Mouse (Mus musculus) heart, embryonic 11.5 days (tissue): ENCODE measurements at regions not wholly inside any gene's neighbourhood (a gene's known extent, or its start where the extent isn't known, plus 50 kb on each side); places are given as distances from the start of the nearest gene placed in this dataset.

ENCODE experiments used
- ATAC-seq: fragments of 200-750 bp; cut with Nextera tagmentation; replicated peaks from 2 replicates; pipeline ENCODE4 v1.8.0; 2017; ENCODE audit warnings: moderate library complexity; ENCODE audit not compliant: insufficient number of reproducible peaks, low FRiP score, low TSS enrichment
- H3K27ac ChIP-seq: fragments of 300-500 bp; sonication (generic); 2 replicates; pipeline ENCODE4 v1.5.1; 2014; ENCODE audit warnings: mild to moderate bottlenecking, low read depth, low read length
- H3K27me3 ChIP-seq: fragments of 300-500 bp; sonication (generic); 2 replicates; pipeline ENCODE4 v1.6.1; 2014; ENCODE audit warnings: mild to moderate bottlenecking, low read length, mixed read lengths; ENCODE audit not compliant: control insufficient read depth, insufficient read depth
- H3K36me3 ChIP-seq: fragments of 300-500 bp; sonication (generic); 2 replicates; pipeline ENCODE4 v1.6.1; 2014; ENCODE audit warnings: mild to moderate bottlenecking, low read length, moderate library complexity, mixed read lengths; ENCODE audit not compliant: control insufficient read depth, insufficient read depth
- H3K4me1 ChIP-seq: fragments of 300-500 bp; sonication (generic); 2 replicates; pipeline ENCODE4 v1.6.1; 2014; ENCODE audit warnings: low read length; ENCODE audit not compliant: control insufficient read depth, insufficient read depth
- H3K4me2 ChIP-seq: fragments of 300-500 bp; sonication (generic); 2 replicates; pipeline ENCODE4 v1.6.1; 2014; ENCODE audit warnings: mild to moderate bottlenecking, moderate library complexity
- H3K4me3 ChIP-seq: fragments of 300-500 bp; sonication (generic); 2 replicates; pipeline ENCODE4 v1.5.1; 2014; ENCODE audit warnings: low read depth, low read length
- H3K9ac ChIP-seq: fragments of 300-500 bp; sonication (generic); 2 replicates; pipeline ENCODE4 v1.6.1; 2014; ENCODE audit warnings: mild to moderate bottlenecking, low read depth, low read length, moderate library complexity
- H3K9me3 ChIP-seq: fragments of 300-500 bp; sonication (generic); replicated peaks from 2 replicates; pipeline ENCODE4 v1.6.1; 2016; ENCODE audit warnings: low read length; ENCODE audit not compliant: control insufficient read depth
- WGBS: fragments of 180-500 bp; shearing (Covaris S2); extraction: QIAGEN DNeasy Blood & Tissue Kit; methylation state at CpG from one replicate; pipeline ENCODE4 v1.1.7; 2014; ENCODE audit not compliant: insufficient replicate concordance; 5-methylcytosine and 5-hydroxymethylcytosine counted together

- no peak overlapping the region for H3K4me3 ChIP-seq
Measured at GRCm38 (mm10) chr3:51033292-51033691, 191.0 kb upstream of the Noct start.

GRCm38 (mm10) chr3:51036700-51037306, 187.4 kb upstream of the Noct start:
- H3K27me3 ChIP-seq = no peaks in the 10 kb centered on the region
- ATAC-seq = no peak
- WGBS = 49% methylated on average over 17 of the region's 17 CpGs

More at GRCm38 (mm10) chr3:51033292-51033691, 191.0 kb upstream of the Noct start:
- no peaks in the 10 kb centered on the region for H3K9me3 ChIP-seq
- no peak for ATAC-seq
- H3K27ac ChIP-seq = no peak overlapping the region
- H3K4me1 ChIP-seq = no peaks in the 10 kb centered on the region
- WGBS = 81% methylated on average over 2 of the region's 2 CpGs
- H3K4me2 ChIP-seq = no peak overlapping the region
- H3K9ac ChIP-seq = no peak overlapping the region
- H3K27me3 ChIP-seq = no peaks in the 10 kb centered on the region
- H3K36me3 ChIP-seq = no peaks in the 10 kb centered on the region

GRCm38 (mm10) chr3:51042223-51042846, 181.9 kb upstream of the Noct start:
- H3K27ac ChIP-seq = no peak overlapping the region
- ATAC-seq = no peak
- H3K9me3 ChIP-seq = no peaks in the 10 kb centered on the region
- no peaks in the 10 kb centered on the region for H3K4me1 ChIP-seq
- H3K4me3 ChIP-seq = no peak overlapping the region
- H3K36me3 ChIP-seq = no peaks in the 10 kb centered on the region
- H3K27me3 ChIP-seq = no peaks in the 10 kb centered on the region
- peak overlapping the region; percentile 47 for H3K4me2 ChIP-seq
- no peak overlapping the region for H3K9ac ChIP-seq
- 46% methylated on average over 17 of the region's 17 CpGs for WGBS

More at GRCm38 (mm10) chr3:51036700-51037306, 187.4 kb upstream of the Noct start:
- H3K4me2 ChIP-seq = no peak overlapping the region
- no peak overlapping the region for H3K27ac ChIP-seq
- H3K9me3 ChIP-seq = no peaks in the 10 kb centered on the region
- no peaks in the 10 kb centered on the region for H3K36me3 ChIP-seq
- H3K4me3 ChIP-seq = no peak overlapping the region
- no peaks in the 10 kb centered on the region for H3K4me1 ChIP-seq
- no peak overlapping the region for H3K9ac ChIP-seq

GRCm38 (mm10) chr3:51048739-51049138, 175.5 kb upstream of the Noct start:
- Histone ChIP-seq H3K9me3 (peaks cover 5% of the 10 kb centered on the region), H3K9ac (no peak overlapping the region), H3K4me3 (no peak overlapping the region), H3K27me3 (no peaks in the 10 kb centered on the region), H3K36me3 (no peaks in the 10 kb centered on the region), H3K4me2 (no peak overlapping the region), H3K4me1 (no peaks in the 10 kb centered on the region), H3K27ac (no peak overlapping the region)
- 86% methylated on average over 3 of the region's 3 CpGs for WGBS
- no peak for ATAC-seq

- no peak overlapping the region for H3K4me2 ChIP-seq
- H3K27me3 ChIP-seq = no peaks in the 10 kb centered on the region
- H3K36me3 ChIP-seq = no peaks in the 10 kb centered on the region
- WGBS = 89% methylated on average over 1 of the region's 1 CpGs
- H3K4me3 ChIP-seq = no peak overlapping the region
- no peaks in the 10 kb centered on the region for H3K4me1 ChIP-seq
- ATAC-seq = no peak
- H3K9ac ChIP-seq = no peak overlapping the region
- no peak overlapping the region for H3K27ac ChIP-seq
- H3K9me3 ChIP-seq = peaks cover 5% of the 10 kb centered on the region
Measured at GRCm38 (mm10) chr3:51050156-51050555, 174.1 kb upstream of the Noct start.

- Histone ChIP-seq H3K9ac (no peak overlapping the region), H3K4me1 (no peaks in the 10 kb centered on the region), H3K27ac (no peak overlapping the region), H3K27me3 (no peaks in the 10 kb centered on the region), H3K4me3 (no peak overlapping the region), H3K9me3 (peaks cover under 1% of the 10 kb centered on the region; the same call in 1 of the 2 replicates), H3K4me2 (no peak overlapping the region), H3K36me3 (no peaks in the 10 kb centered on the region)
- 88% methylated on average over 8 of the region's 8 CpGs for WGBS
- ATAC-seq = no peak
Measured at GRCm38 (mm10) chr3:51055004-51055403, 169.2 kb upstream of the Noct start.

GRCm38 (mm10) chr3:51064201-51064600, 160.0 kb upstream of the Noct start:
- H3K27me3 ChIP-seq = no peaks in the 10 kb centered on the region
- no peaks in the 10 kb centered on the region for H3K36me3 ChIP-seq
- no peak overlapping the region for H3K4me2 ChIP-seq
- H3K9me3 ChIP-seq = no peaks in the 10 kb centered on the region
- H3K9ac ChIP-seq = no peak overlapping the region
- H3K27ac ChIP-seq = no peak overlapping the region
- ATAC-seq = no peak
- 0 out of 2 replicates have a peak, but pooled peaks cover 4% of the 10 kb centered on the region for H3K4me1 ChIP-seq
- WGBS = 49% methylated on average over 4 of the region's 4 CpGs
- no peak overlapping the region for H3K4me3 ChIP-seq

GRCm38 (mm10) chr3:51066373-51066772, 157.9 kb upstream of the Noct start:
- H3K27ac ChIP-seq = no peak overlapping the region
- H3K4me1 ChIP-seq = 0 out of 2 replicates have a peak, but pooled peaks cover 4% of the 10 kb centered on the region
- WGBS = 52% methylated on average over 5 of the region's 5 CpGs
- no peaks in the 10 kb centered on the region for H3K36me3 ChIP-seq
- H3K4me3 ChIP-seq = no peak overlapping the region
- H3K9ac ChIP-seq = no peak overlapping the region
- no peaks in the 10 kb centered on the region for H3K27me3 ChIP-seq
- H3K9me3 ChIP-seq = no peaks in the 10 kb centered on the region
- ATAC-seq = no peak
- H3K4me2 ChIP-seq = no peak overlapping the region

- H3K9ac ChIP-seq = no peak overlapping the region
- no peak overlapping the region for H3K27ac ChIP-seq
- no peaks in the 10 kb centered on the region for H3K4me1 ChIP-seq
- H3K9me3 ChIP-seq = no peaks in the 10 kb centered on the region
- ATAC-seq = no peak
- H3K4me2 ChIP-seq = no peak overlapping the region
- WGBS = 72% methylated on average over 10 of the region's 10 CpGs
- no peaks in the 10 kb centered on the region for H3K27me3 ChIP-seq
- no peak overlapping the region for H3K4me3 ChIP-seq
- no peaks in the 10 kb centered on the region for H3K36me3 ChIP-seq
Measured at GRCm38 (mm10) chr3:51072417-51072816, 151.8 kb upstream of the Noct start.
